Mouse (Mus musculus) bone marrow, adult 2 months (tissue): Measurements from ENCODE around the gene Fads6. TPM values are rescaled to one million over a fixed set of nuclear protein-coding genes. Genes with fewer than 3 reads are reported as not detected.

Experiments
- H3K27ac ChIP-seq: fragments of 200-500 bp; 2 replicates; pipeline ENCODE4 v1.5.1; 2012; ENCODE audit warnings: low read depth, mild to moderate bottlenecking, control low read depth, inconsistent platforms, low read length; ENCODE audit not compliant: control insufficient read depth, poor library complexity, insufficient read depth
- H3K4me1 ChIP-seq: fragments of 200-500 bp; 2 replicates; pipeline ENCODE4 v1.6.1; 2011; ENCODE audit warnings: low read length; ENCODE audit not compliant: control insufficient read depth, insufficient read depth
- H3K4me3 ChIP-seq: fragments of 200-500 bp; replicated peaks from 2 replicates; pipeline ENCODE3; 2011; ENCODE audit warnings: mild to moderate bottlenecking, low read depth, low read length, control low read depth; ENCODE audit not compliant: control insufficient read depth
- CTCF ChIP-seq: fragments of 200-500 bp; IDR thresholded peaks from 2 replicates; pipeline ENCODE4 v1.5.1; 2011; ENCODE audit warnings: low read length, control low read depth; ENCODE audit not compliant: control insufficient read depth, insufficient read depth
- POLR2A ChIP-seq: fragments of 200-500 bp; IDR thresholded peaks from 2 replicates; pipeline ENCODE4 v1.6.1; 2011; ENCODE audit warnings: low read depth, mild to moderate bottlenecking, control low read depth, low read length, borderline replicate concordance; ENCODE audit not compliant: control insufficient read depth
- WGBS: fragments of 180-500 bp; shearing (Covaris S2); methylation state at CpG from one replicate; pipeline ENCODE4 v1.1.7; 2018; 5-methylcytosine and 5-hydroxymethylcytosine counted together
- polyA plus RNA-seq: library from polyadenylated mRNA; stranded (reverse); fragments of >200 nt; gene quantifications from 2 replicates; pipeline ENCODE4 v1.2.4, GENCODE M21; 2011; ENCODE audit warnings: low replicate concordance; ENCODE audit not compliant: missing spikeins, insufficient read depth, insufficient read length

The Fads6 gene
- polyA plus RNA-seq, 1 experiment, result 1.4 TPM

- H3K27ac ChIP-seq, result no peak overlapping the region
- H3K4me1 ChIP-seq, result no peaks in the 10 kb centered on the region
- TF ChIP-seq CTCF, result no peak
- TF ChIP-seq POLR2A, result no peak
- no peak overlapping the region for H3K4me3 ChIP-seq
- WGBS, result 23% methylated on average over 2 of the region's 2 CpGs
Measured at GRCm38 (mm10) chr11:115314249-115314648, 16.8 kb upstream of the Fads6 start.

- TF ChIP-seq CTCF (no peak), POLR2A (no peak)
- 48% methylated on average over 1 of the region's 1 CpGs for WGBS
- H3K4me1 ChIP-seq, result no peaks in the 10 kb centered on the region
- H3K4me3 ChIP-seq, result no peak overlapping the region
- H3K27ac ChIP-seq, result no peak overlapping the region
Measured at GRCm38 (mm10) chr11:115308781-115309180, 11.3 kb upstream of the Fads6 start.

- no peaks in the 10 kb centered on the region for H3K4me1 ChIP-seq
- no peak within 1 kb of the TSS for H3K4me3 ChIP-seq
- 55% methylated on average over 8 of the region's 8 CpGs for WGBS
- H3K27ac ChIP-seq, result no peak within 1 kb of the TSS; the same call in 1 of the 2 replicates
- no peak for TF ChIP-seq POLR2A
- no peak for TF ChIP-seq CTCF
Measured at GRCm38 (mm10) chr11:115306863-115307262, 9.4 kb upstream of the Fads6 start, which contains the start of gene Otop2. Gene Otop2 (plus strand): TSS chr11:115307163.

GRCm38 (mm10) chr11:115303167-115303566 lies 5.7 kb upstream of the Fads6 start:
- H3K4me3 ChIP-seq, result no peak overlapping the region
- WGBS, result 65% methylated on average over 8 of the region's 8 CpGs
- no peaks in the 10 kb centered on the region for H3K4me1 ChIP-seq
- TF ChIP-seq POLR2A, result no peak
- TF ChIP-seq CTCF, result no peak
- H3K27ac ChIP-seq, result no peak overlapping the region

- 83% methylated on average over 2 of the region's 2 CpGs for WGBS
- Histone ChIP-seq H3K4me1 (peaks cover 1% of the 10 kb centered on the region; the same call in 1 of the 2 replicates), H3K4me3 (no peak overlapping the region), H3K27ac (no peak overlapping the region)
- TF ChIP-seq POLR2A (no peak), CTCF (no peak)
Measured at GRCm38 (mm10) chr11:115301351-115301750, 3.9 kb upstream of the Fads6 start.

GRCm38 (mm10) chr11:115300745-115301144 lies 3.3 kb upstream of the Fads6 start:
- Histone ChIP-seq H3K4me1 (peaks cover 1% of the 10 kb centered on the region), H3K4me3 (no peak overlapping the region), H3K27ac (no peak overlapping the region)
- TF ChIP-seq POLR2A, result no peak
- 0 out of 2 replicates have a peak, but pooled peaks have one; percentile 10 for TF ChIP-seq CTCF
- 85% methylated on average over 4 of the region's 4 CpGs for WGBS

GRCm38 (mm10) chr11:115298160-115298559 lies 697 bp upstream of the Fads6 start:
- 50% methylated on average over 8 of the region's 8 CpGs for WGBS
- Histone ChIP-seq H3K4me3 (no peak overlapping the region), H3K4me1 (peaks cover 1% of the 10 kb centered on the region), H3K27ac (no peak overlapping the region)
- TF ChIP-seq CTCF (no peak), POLR2A (no peak)

GRCm38 (mm10) chr11:115296471-115297210 lies 822 bp downstream of the Fads6 start:
- no peak overlapping the region for H3K27ac ChIP-seq
- H3K4me3 ChIP-seq, result peak overlapping the region; percentile 21
- peaks cover 1% of the 10 kb centered on the region for H3K4me1 ChIP-seq
- WGBS, result 59% methylated on average over 21 of the region's 21 CpGs
- TF ChIP-seq CTCF (no peak), POLR2A (no peak)
